In the genomic region with DNA sequence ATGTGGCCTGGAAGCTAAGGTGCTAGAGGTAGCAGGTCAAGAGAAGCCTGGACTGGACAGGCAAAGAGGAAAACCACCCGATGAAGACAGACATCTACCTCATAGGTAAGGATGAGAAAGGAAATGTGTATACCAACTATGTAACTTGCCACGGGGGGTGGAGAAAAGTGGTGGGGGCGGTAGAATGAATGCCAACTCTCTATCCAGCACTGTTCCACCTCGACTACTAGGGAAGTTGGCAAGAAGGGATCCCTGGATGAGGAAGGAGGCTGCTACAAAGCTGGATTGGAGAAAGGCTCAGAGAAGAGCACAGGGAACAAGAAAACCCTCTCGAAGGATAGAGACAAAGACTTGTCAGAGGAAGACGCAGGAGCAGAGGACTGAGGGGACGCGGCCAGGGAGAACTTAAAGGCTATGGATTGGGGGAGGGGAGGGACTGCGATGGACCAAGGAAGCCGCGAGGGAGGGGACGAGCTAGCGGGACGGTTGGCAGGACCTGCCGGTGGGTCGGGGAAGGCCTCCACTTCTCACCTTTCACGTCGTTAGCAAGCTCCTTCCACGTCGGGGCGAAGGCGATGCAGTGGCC, we compare ENCODE assay signal across 8 mouse cellular contexts. TPM values are rescaled to one million over a fixed set of nuclear protein-coding genes. Genes with fewer than 3 reads are reported as not detected.
DNase-seq lines count a peak whose midpoint lies in the region; ATAC-seq and TF ChIP-seq lines count a peak whose summit lies in the region.

No protein-coding gene starts in this region.

- no peaks in the 10 kb centered on the region for H3K9me3 ChIP-seq in kidney, embryonic 15.5 days (replicated peaks)
- no peaks in the 10 kb centered on the region for H3K9me3 ChIP-seq in hindbrain, postnatal 0 days (ENCODE audit: low read length)
- no peaks in the 10 kb centered on the region for H3K9me3 ChIP-seq in midbrain, embryonic 15.5 days

- H3K36me3 ChIP-seq in kidney, embryonic 15.5 days = 0 out of 2 replicates have a peak, but pooled peaks cover 2% of the 10 kb centered on the region
- no peaks in the 10 kb centered on the region; the same call in 1 of the 2 replicates for H3K36me3 ChIP-seq in hindbrain, postnatal 0 days (ENCODE audit: insufficient read depth, low read length)
- no peaks in the 10 kb centered on the region for H3K36me3 ChIP-seq in midbrain, embryonic 15.5 days (replicated peaks)

- peaks cover 21% of the 10 kb centered on the region for H3K4me1 ChIP-seq in kidney, embryonic 15.5 days
- 0 out of 2 replicates have a peak, but pooled peaks cover 14% of the 10 kb centered on the region for H3K4me1 ChIP-seq in hindbrain, postnatal 0 days (ENCODE audit: insufficient read depth, low read length)
- peaks cover 15% of the 10 kb centered on the region for H3K4me1 ChIP-seq in midbrain, embryonic 15.5 days

- 4% methylated on average over 22 of the region's 22 CpGs for WGBS in kidney, embryonic 15.5 days
- 2% methylated on average over 21 of the region's 22 CpGs for WGBS in hindbrain, postnatal 0 days
- WGBS in midbrain, embryonic 15.5 days = 4% methylated on average over 22 of the region's 22 CpGs

- H3K27ac ChIP-seq in kidney, embryonic 15.5 days = 0 out of 2 replicates have a peak overlapping the region, but pooled peaks have one; percentile 46
- peak overlapping the region; percentile 69 for H3K27ac ChIP-seq in hindbrain, postnatal 0 days
- H3K27ac ChIP-seq in midbrain, embryonic 15.5 days = peak overlapping the region; percentile 50; the same call in 1 of the 2 replicates

- peak overlapping the region; percentile 61 for H3K4me3 ChIP-seq in kidney, embryonic 15.5 days (replicated peaks)
- peak overlapping the region; percentile 70 for H3K4me3 ChIP-seq in hindbrain, postnatal 0 days (ENCODE audit: low read length)
- peak overlapping the region; percentile 55 for H3K4me3 ChIP-seq in midbrain, embryonic 15.5 days

- peak overlapping the region; percentile 45 for H3K9ac ChIP-seq in kidney, embryonic 15.5 days
- H3K9ac ChIP-seq in hindbrain, postnatal 0 days (replicated peaks; ENCODE audit: low read length) = peak overlapping the region; percentile 67
- peak overlapping the region; percentile 62 for H3K9ac ChIP-seq in midbrain, embryonic 15.5 days

- H3K4me2 ChIP-seq in kidney, embryonic 15.5 days = peak overlapping the region; percentile 70
- H3K4me2 ChIP-seq in hindbrain, postnatal 0 days (ENCODE audit: low read depth, low read length) = peak overlapping the region; percentile 76
- H3K4me2 ChIP-seq in midbrain, embryonic 15.5 days = peak overlapping the region; percentile 61

- no peak for DNase-seq in kidney, adult 8-10 months
- DNase-seq in brain, embryonic 18.5 days (ENCODE audit: low read depth, low spot score) = peak; percentile 4
- no peak for DNase-seq in hindbrain, postnatal 0 days (ENCODE audit: low spot score)
- DNase-seq in kidney, postnatal 36 days = no peak
- no peak for DNase-seq in adrenal gland, adult 8-10 months

- ATAC-seq in kidney, embryonic 15.5 days (replicated peaks; ENCODE audit: low FRiP score) = peak; percentile 68
- peak; percentile 27 for ATAC-seq in hindbrain, postnatal 0 days
- ATAC-seq in midbrain, embryonic 15.5 days (replicated peaks) = peak; percentile 68
- no peak for ATAC-seq in activated CD4-positive, CD25-positive, alpha-beta regulatory T cell, adult 4 months

- no peaks in the 10 kb centered on the region for H3K27me3 ChIP-seq in kidney, embryonic 15.5 days
- H3K27me3 ChIP-seq in hindbrain, postnatal 0 days (ENCODE audit: insufficient read depth, low read length) = no peaks in the 10 kb centered on the region
- H3K27me3 ChIP-seq in midbrain, embryonic 15.5 days (replicated peaks) = no peaks in the 10 kb centered on the region

- no peak for TF ChIP-seq CTCF in hindbrain, postnatal 0 days (IDR thresholded peaks at IDR 0.05; ENCODE audit: low read depth)

RNA-seq across cellular contexts. Expression of a gene that starts 0.6 kb away (rescaled TPM):
- polyA plus RNA-seq in kidney, embryonic 15.5 days (2015; fragmentation: Nextera tagmentation; extraction: Ambion mirVana) = 28.2 and 29.4 TPM in 2 replicates
- 37.7 and 42.8 TPM in 2 replicates for total RNA-seq in hindbrain, postnatal 0 days (2014; rRNA removed)
- 25.2 and 26.2 TPM in 2 replicates for polyA plus RNA-seq in hindbrain, postnatal 0 days (2015; fragmentation: Nextera tagmentation; extraction: Ambion mirVana)
- polyA plus RNA-seq in midbrain, embryonic 15.5 days (2015; fragmentation: Nextera tagmentation; extraction: Ambion mirVana) = 21.7 and 22.6 TPM in 2 replicates
- polyA plus RNA-seq in activated CD4-positive, CD25-positive, alpha-beta regulatory T cell, adult 4 months (2017; shearing (Covaris generic)) = 10 to 100 TPM; 26.9 to 46.2 TPM
- total RNA-seq in adrenal gland, adult 8-10 months (2022) = 10 to 100 TPM; 55.9 to 95.0 (median 70.2) TPM
